Mouse (Mus musculus): ENCODE data around the gene Cmtm6.

DNA sequence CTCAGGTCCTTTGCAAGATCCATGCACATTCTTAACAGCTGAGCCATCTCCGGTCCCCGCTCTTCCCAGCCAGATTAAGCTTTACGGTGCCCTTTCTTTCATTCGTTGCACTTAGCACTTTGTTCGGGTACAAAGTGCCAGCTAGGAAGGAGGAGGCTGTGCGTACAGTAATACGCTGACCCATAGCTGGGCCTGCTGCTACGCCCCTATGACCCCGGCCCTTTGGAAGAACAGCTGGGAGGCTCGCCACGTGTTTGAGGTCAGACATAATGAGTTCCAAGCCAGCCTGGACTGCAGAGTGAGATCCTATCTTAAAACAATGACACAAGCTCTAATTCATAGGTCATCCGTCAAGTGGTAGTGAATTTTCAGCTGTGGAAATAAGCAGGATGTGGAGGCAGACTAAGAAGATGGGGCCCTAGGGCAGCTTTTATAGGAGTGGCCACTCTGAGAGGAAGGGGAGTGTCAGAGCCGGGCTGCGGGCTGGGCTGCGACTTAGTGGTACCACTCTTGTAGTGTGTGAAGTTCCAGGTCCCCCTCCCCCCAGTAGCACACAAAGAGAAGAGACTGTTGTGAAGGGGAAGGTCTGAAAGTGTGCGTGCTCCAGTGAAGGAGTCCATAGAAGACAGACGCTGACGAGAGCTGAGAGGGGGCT lies 14.1 kb upstream of the Cmtm6 start:
- no peak for TF ChIP-seq CTCF (IDR thresholded peaks at IDR 0.05; ENCODE audit: control insufficient read depth, insufficient read depth, insufficient read length)
- no peak for TF ChIP-seq MAX (IDR thresholded peaks at IDR 0.05)
- TF ChIP-seq CEBPB (IDR thresholded peaks at IDR 0.05; ENCODE audit: low read depth) = no peak

Data from C2C12 (cell line).